Mouse (Mus musculus): ENCODE measurements around the gene Neu3.

Neu3 gene

GRCm38 (mm10) chr7:99795192-99795981 lies 32.8 kb downstream of the Neu3 start:
- peak; percentile 37 to 65 for DNase-seq (ENCODE audit: low spot score in 2 of 2)

- no peak for DNase-seq (ENCODE audit: low spot score in 2 of 2)
Measured at GRCm38 (mm10) chr7:99794096-99794495, 34.1 kb downstream of the Neu3 start.

- no peak for DNase-seq (ENCODE audit: low spot score in 2 of 2)
Measured at GRCm38 (mm10) chr7:99790816-99791215, 37.4 kb downstream of the Neu3 start.

GRCm38 (mm10) chr7:99788563-99788962 lies 39.7 kb downstream of the Neu3 start:
- DNase-seq (ENCODE audit: low spot score in 2 of 2) = no peak

- no peak for DNase-seq (ENCODE audit: low spot score in 2 of 2)
Measured at GRCm38 (mm10) chr7:99787935-99788334, 40.3 kb downstream of the Neu3 start.

- no peak for DNase-seq (ENCODE audit: low spot score in 2 of 2)
Measured at GRCm38 (mm10) chr7:99786774-99787173, 41.4 kb downstream of the Neu3 start.

GRCm38 (mm10) chr7:99785553-99785952 lies 42.7 kb downstream of the Neu3 start:
- no peak for DNase-seq (ENCODE audit: low spot score in 2 of 2)

GRCm38 (mm10) chr7:99783421-99783820 lies 44.8 kb downstream of the Neu3 start:
- DNase-seq (ENCODE audit: low spot score in 2 of 2) = no peak

- DNase-seq (ENCODE audit: low spot score in 2 of 2) = no peak
Measured at GRCm38 (mm10) chr7:99781916-99782315, 46.3 kb downstream of the Neu3 start.

- no peak for DNase-seq (ENCODE audit: low spot score in 2 of 2)
Measured at GRCm38 (mm10) chr7:99781385-99781784, 46.8 kb downstream of the Neu3 start.

GRCm38 (mm10) chr7:99763207-99763606 lies 65.0 kb downstream of the Neu3 start, which contains the start of gene Olfr521:
Gene Olfr521 (plus strand): TSS chr7:99763507.
- DNase-seq (ENCODE audit: low spot score in 2 of 2) = no peak

Measured in spleen, postnatal 4 days (tissue).